Mouse (Mus musculus): ENCODE data around the gene Ctdsp2. TPM values are rescaled to one million over a fixed set of nuclear protein-coding genes. Genes with fewer than 3 reads are reported as not detected.

The Ctdsp2 gene
- total and polyA plus RNA-seq, 3 experiments: 8.9 to 21.9 (median 20.2) TPM

- H3K79me2 ChIP-seq (replicated peaks; ENCODE audit: control insufficient read depth, extremely low read depth, insufficient read depth, poor library complexity, severe bottlenecking): no peaks in the 10 kb centered on the region
- in situ Hi-C loops (cut with MboI; ENCODE audit: low pct_ligation_motif_present, low pct_unique_long_range_greater_than_20kb, low sequenced_read_pairs): no loop called here
Observed at GRCm38 (mm10) chr10:126971363-126972050, 7.0 kb upstream of the Ctdsp2 start.

GRCm38 (mm10) chr10:126972051-126972725 is 6.3 kb upstream of the Ctdsp2 start:
- Histone ChIP-seq H3K79me2 (replicated peaks; ENCODE audit: control insufficient read depth, extremely low read depth, insufficient read depth, poor library complexity, severe bottlenecking) (no peaks in the 10 kb centered on the region), H3K27ac (ENCODE audit: insufficient read depth, low read depth) (no peak overlapping the region), H3K4me3 (replicated peaks in 1 of 3; ENCODE audit: low read depth in 2 of 3, low read length in 2 of 3, poor library complexity in 1 of 3) (no peak overlapping the region), H3K36me3 (replicated peaks in 1 of 2; ENCODE audit: control insufficient read depth in 1 of 2, insufficient read depth in 1 of 2, low read length in 1 of 2) (no peaks in the 10 kb centered on the region), H3K9ac (ENCODE audit: insufficient read depth, low read depth) (no peak overlapping the region), H3K9me3 (replicated peaks; ENCODE audit: low read length) (no peaks in the 10 kb centered on the region), H3K27me3 (replicated peaks) (peaks cover 25% of the 10 kb centered on the region), H3K4me1 (ENCODE audit: control insufficient read depth in 1 of 2, insufficient read depth in 2 of 2) (peaks cover 0 to 5% of the 10 kb centered on the region in 2 experiments), H3K4me2 (ENCODE audit: insufficient read depth, low read depth, poor library complexity, severe bottlenecking) (no peak overlapping the region)
- dilution Hi-C loops (cut with MboI; ENCODE audit: extremely low pct_ligation_motif_present, extremely low pct_unique_long_range_greater_than_20kb, low sequenced_read_pairs): no loop called here
- in situ Hi-C loops (cut with MboI; ENCODE audit: low pct_ligation_motif_present, low pct_unique_long_range_greater_than_20kb, low sequenced_read_pairs): no loop called here
- no peak for TF ChIP-seq POLR2A (IDR thresholded peaks at IDR 0.05; ENCODE audit: low read depth, low read length)
- no peak for DNase-seq (ENCODE audit: extremely low read depth)

More at GRCm38 (mm10) chr10:126971363-126972050, 7.0 kb upstream of the Ctdsp2 start:
- Histone ChIP-seq H3K27me3 (replicated peaks) (peaks cover 20% of the 10 kb centered on the region), H3K36me3 (replicated peaks in 1 of 2; ENCODE audit: control insufficient read depth in 1 of 2, insufficient read depth in 1 of 2, low read length in 1 of 2) (no peaks in the 10 kb centered on the region), H3K27ac (ENCODE audit: insufficient read depth, low read depth) (no peak overlapping the region), H3K9ac (ENCODE audit: insufficient read depth, low read depth) (no peak overlapping the region), H3K4me2 (ENCODE audit: insufficient read depth, low read depth, poor library complexity, severe bottlenecking) (no peak overlapping the region), H3K4me3 (replicated peaks in 1 of 3; ENCODE audit: low read depth in 2 of 3, low read length in 2 of 3, poor library complexity in 1 of 3) (no peak overlapping the region), H3K9me3 (replicated peaks; ENCODE audit: low read length) (no peaks in the 10 kb centered on the region), H3K4me1 (ENCODE audit: control insufficient read depth in 1 of 2, insufficient read depth in 2 of 2) (peaks cover 5 to 7% of the 10 kb centered on the region in 2 experiments)
- TF ChIP-seq KAT2A (IDR thresholded peaks at IDR 0.05; ENCODE audit: insufficient replicate concordance, low read length) (no peak), SMC3 (IDR thresholded peaks at IDR 0.05; ENCODE audit: low read depth, low read length) (no peak), USF1 (IDR thresholded peaks at IDR 0.05; ENCODE audit: low read depth, low read length) (no peak), RCOR1 (conservative IDR thresholded peaks at IDR 0.05; ENCODE audit: low read depth, low read length) (no peak), TBP (conservative IDR thresholded peaks at IDR 0.05; ENCODE audit: low read depth, low read length) (no peak), PAX5 (IDR thresholded peaks at IDR 0.05; ENCODE audit: low read length) (no peak), CHD1 (IDR thresholded peaks at IDR 0.05; ENCODE audit: low read depth, low read length) (no peak), CTCF (conservative IDR thresholded peaks at IDR 0.05 in 1 of 2, IDR thresholded peaks at IDR 0.05 in 1 of 2; ENCODE audit: low read depth in 2 of 2, low read length in 2 of 2) (no peak), MAZ (IDR thresholded peaks at IDR 0.05; ENCODE audit: low read depth, low read length) (no peak), SIN3A (IDR thresholded peaks at IDR 0.05; ENCODE audit: low read length) (no peak), POLR2AphosphoS2 (IDR thresholded peaks at IDR 0.05; ENCODE audit: low read depth, low read length) (no peak), JUND (conservative IDR thresholded peaks at IDR 0.05; ENCODE audit: low read depth, low read length) (no peak), HCFC1 (IDR thresholded peaks at IDR 0.05; ENCODE audit: low read depth, low read length) (no peak), NELFE (IDR thresholded peaks at IDR 0.05; ENCODE audit: low read depth, low read length) (no peak), RAD21 (IDR thresholded peaks at IDR 0.05; ENCODE audit: low read depth, low read length) (no peak), TCF12 (IDR thresholded peaks at IDR 0.05; ENCODE audit: low read depth, low read length) (no peak)
- no peak for DNase-seq (ENCODE audit: extremely low read depth)
- dilution Hi-C loops (cut with MboI; ENCODE audit: extremely low pct_ligation_motif_present, extremely low pct_unique_long_range_greater_than_20kb, low sequenced_read_pairs): no loop called here
